ENCODE assay signal across 8 mouse cellular contexts in the genomic region with DNA sequence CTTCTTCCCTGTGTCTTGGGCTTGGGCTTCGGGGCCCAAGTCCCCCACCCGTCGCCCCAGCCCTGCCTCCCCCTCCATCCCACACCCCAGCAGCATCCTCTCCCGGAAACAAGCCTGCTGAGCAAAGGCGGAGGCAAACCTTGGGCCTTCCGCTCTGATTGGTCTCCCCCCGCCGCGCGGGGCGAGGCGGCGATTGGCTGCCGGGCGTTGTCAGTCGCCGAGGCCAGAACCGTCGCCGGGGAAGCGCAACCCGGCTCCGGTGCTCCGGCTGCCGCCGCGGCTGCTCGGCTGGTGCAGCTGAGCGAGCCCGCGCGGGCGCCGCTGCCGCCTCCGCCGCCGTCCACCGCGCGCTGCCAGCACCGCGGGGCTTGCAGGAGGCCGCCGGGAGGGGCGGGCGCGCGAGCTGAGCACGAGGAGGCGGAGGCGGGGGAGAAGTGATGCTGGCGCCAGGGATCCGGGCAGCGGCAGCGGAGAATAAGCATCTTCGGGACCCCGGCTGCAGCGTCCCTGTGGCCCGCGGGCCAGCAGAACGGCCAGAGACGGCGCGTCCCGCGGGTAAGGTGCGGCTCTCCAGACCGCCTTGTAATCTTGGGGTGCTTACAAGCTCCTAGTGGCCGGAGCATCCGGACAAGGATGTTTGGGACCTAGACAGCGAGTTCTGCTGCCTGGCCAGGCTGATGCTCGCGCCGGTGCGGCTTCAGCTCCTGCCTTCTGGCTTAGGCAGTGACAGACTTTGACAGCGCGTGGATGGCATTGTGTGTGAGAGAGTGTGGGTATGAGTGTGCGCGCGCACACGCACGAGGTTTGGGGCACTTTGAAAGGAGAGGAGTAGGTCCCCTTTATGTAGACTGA. TPM values are rescaled to one million over a fixed set of nuclear protein-coding genes. Genes with fewer than 3 reads are reported as not detected.
DNase-seq lines count a peak whose midpoint lies in the region; ATAC-seq and TF ChIP-seq lines count a peak whose summit lies in the region.

TSS of gene B3galt1 (plus strand) at position 392 of the 852 bp plus-strand sequence.

- TF ChIP-seq POLR2A in bone marrow, adult 2 months (IDR thresholded peaks at IDR 0.05; ENCODE audit: borderline replicate concordance, control insufficient read depth, low read depth, low read length), result no peak

- peak; percentile 92 for DNase-seq in embryonic facial prominence, embryonic 11.5 days (ENCODE audit: low spot score)
- peak; percentile 85 to 90 for DNase-seq in heart, adult 18-20 months
- DNase-seq in left cerebral cortex, postnatal 25 days (ENCODE audit: low spot score in 2 of 2), result peak; percentile 91 to 95
- peak; percentile 93 for DNase-seq in midbrain, embryonic 10.5 days (ENCODE audit: low spot score)
- DNase-seq in skeletal muscle tissue, adult 2 months (ENCODE audit: low read depth, low spot score), result peak; percentile 69
- DNase-seq in c-Kit-positive CD71-positive TER-119-positive erythroid progenitor cells, embryonic 14.5 days (ENCODE audit: low spot score), result no peak

- H3K4me1 ChIP-seq in bone marrow, adult 2 months (ENCODE audit: control insufficient read depth, insufficient read depth, low read length), result no peaks in the 10 kb centered on the region
- H3K4me1 ChIP-seq in embryonic facial prominence, embryonic 11.5 days (ENCODE audit: control insufficient read depth, insufficient read depth, low read length), result peaks cover 3% of the 10 kb centered on the region; the same call in 1 of the 2 replicates
- no peaks in the 10 kb centered on the region for H3K4me1 ChIP-seq in intestine, postnatal 0 days (replicated peaks; ENCODE audit: control insufficient read depth, insufficient read depth, low read length)
- H3K4me1 ChIP-seq in midbrain, embryonic 10.5 days, result peaks cover 21% of the 10 kb centered on the region

- no peaks in the 10 kb centered on the region for H3K36me3 ChIP-seq in embryonic facial prominence, embryonic 11.5 days (replicated peaks; ENCODE audit: control insufficient read depth, insufficient read depth, low read depth, low read length)
- no peaks in the 10 kb centered on the region for H3K36me3 ChIP-seq in intestine, postnatal 0 days (ENCODE audit: control insufficient read depth, insufficient read depth)
- H3K36me3 ChIP-seq in midbrain, embryonic 10.5 days, result no peaks in the 10 kb centered on the region

- H3K4me3 ChIP-seq in bone marrow, adult 2 months (replicated peaks; ENCODE audit: control insufficient read depth, low read depth, low read length), result peak within 1 kb of the TSS; percentile 11
- H3K4me3 ChIP-seq in embryonic facial prominence, embryonic 11.5 days (ENCODE audit: low read depth, low read length), result peak within 1 kb of the TSS; percentile 67
- peak within 1 kb of the TSS; percentile 60 for H3K4me3 ChIP-seq in intestine, postnatal 0 days (ENCODE audit: low read depth, low read length)
- peak within 1 kb of the TSS; percentile 79 for H3K4me3 ChIP-seq in midbrain, embryonic 10.5 days

- no peaks in the 10 kb centered on the region for H3K9me3 ChIP-seq in embryonic facial prominence, embryonic 11.5 days (replicated peaks; ENCODE audit: control insufficient read depth, low read length)
- H3K9me3 ChIP-seq in intestine, postnatal 0 days (ENCODE audit: control insufficient read depth), result no peaks in the 10 kb centered on the region
- H3K9me3 ChIP-seq in midbrain, embryonic 10.5 days (replicated peaks), result no peaks in the 10 kb centered on the region

- peak within 1 kb of the TSS; percentile 79 for H3K4me2 ChIP-seq in embryonic facial prominence, embryonic 11.5 days (ENCODE audit: low read depth, low read length)
- H3K4me2 ChIP-seq in intestine, postnatal 0 days (replicated peaks; ENCODE audit: low read depth), result peak within 1 kb of the TSS; percentile 83

- peak within 1 kb of the TSS; percentile 68 for H3K9ac ChIP-seq in embryonic facial prominence, embryonic 11.5 days (replicated peaks; ENCODE audit: low read length)
- H3K9ac ChIP-seq in intestine, postnatal 0 days (ENCODE audit: low read depth, low read length), result peak within 1 kb of the TSS; percentile 22; the same call in 1 of the 2 replicates

- H3K27me3 ChIP-seq in embryonic facial prominence, embryonic 11.5 days (ENCODE audit: control insufficient read depth, insufficient read depth, low read length), result no peaks in the 10 kb centered on the region
- H3K27me3 ChIP-seq in intestine, postnatal 0 days (replicated peaks; ENCODE audit: control insufficient read depth, insufficient read depth, low read length), result peaks cover 17% of the 10 kb centered on the region
- H3K27me3 ChIP-seq in midbrain, embryonic 10.5 days (ENCODE audit: low read depth, poor library complexity, severe bottlenecking), result no peaks in the 10 kb centered on the region

- intact Hi-C loops in left cerebral cortex, postnatal 25 days (cut with DNase I), result loop anchor here (2.0 to 5.0 kb wide), 2 partner anchors 92 to 785 kb away; no protein-coding TSS in a partner anchor

- ATAC-seq in embryonic facial prominence, embryonic 11.5 days (replicated peaks; ENCODE audit: insufficient number of reproducible peaks, low FRiP score, low TSS enrichment, low read depth), result peak; percentile 97
- ATAC-seq in intestine, postnatal 0 days, result peak; percentile 83

- no peak within 1 kb of the TSS; the same call in 1 of the 2 replicates for H3K27ac ChIP-seq in bone marrow, adult 2 months (ENCODE audit: control insufficient read depth, insufficient read depth, low read depth, low read length, poor library complexity)
- peak within 1 kb of the TSS; percentile 52; the same call in 1 of the 2 replicates for H3K27ac ChIP-seq in embryonic facial prominence, embryonic 11.5 days (replicated peaks; ENCODE audit: low read depth, low read length)
- no peak within 1 kb of the TSS for H3K27ac ChIP-seq in intestine, postnatal 0 days (ENCODE audit: low read depth, low read length)
- H3K27ac ChIP-seq in midbrain, embryonic 10.5 days (replicated peaks), result peak within 1 kb of the TSS; percentile 91

- no peak for TF ChIP-seq CTCF in bone marrow, adult 2 months (IDR thresholded peaks at IDR 0.05; ENCODE audit: control insufficient read depth, insufficient read depth, low read length)
- no peak for TF ChIP-seq CTCF in intestine, postnatal 0 days (IDR thresholded peaks at IDR 0.05; ENCODE audit: low read depth)

- WGBS in bone marrow, adult 2 months, result 1% methylated on average over 83 of the region's 83 CpGs
- under 1% methylated on average over 72 of the region's 83 CpGs for WGBS in embryonic facial prominence, embryonic 11.5 days
- WGBS in intestine, postnatal 0 days, result under 1% methylated on average over 76 of the region's 83 CpGs
- WGBS in midbrain, embryonic 10.5 days, result under 1% methylated on average over 83 of the region's 83 CpGs

RNA-seq across cellular contexts. Expression of gene B3galt1, which starts in this region (rescaled TPM):
- 0.40 TPM in 1 of 2 replicates, not detected in the other for polyA plus RNA-seq in bone marrow, adult 2 months (2011; ENCODE audit: insufficient read depth, insufficient read length, low replicate concordance, missing spikeins)
- polyA plus RNA-seq in embryonic facial prominence, embryonic 11.5 days (2014; fragmentation: Nextera tagmentation; extraction: Ambion mirVana), result 9.3 and 9.6 TPM in 2 replicates
- total RNA-seq in heart, adult 18-20 months (2021), result 1 to 10 TPM; 1.2 to 2.3 TPM
- polyA plus RNA-seq in intestine, postnatal 0 days (2015; fragmentation: Nextera tagmentation; extraction: Ambion mirVana), result 1.3 and 1.5 TPM in 2 replicates
- 10 to 100 TPM; 92.2 to 94.0 TPM for total RNA-seq in left cerebral cortex, postnatal 25 days (2021)
- 6.1 and 8.6 TPM in 2 replicates for polyA plus RNA-seq in midbrain, embryonic 10.5 days (2016; fragmentation: Nextera tagmentation; extraction: Ambion mirVana)

Comparison
In these comparisons a context has a peak if more than half of its experiments do, and no peak if none do; other contexts are left out.
1. RNA of gene B3galt1 (total RNA-seq): 92.2 to 94.0 TPM in left cerebral cortex, postnatal 25 days; 1.2 to 2.3 TPM in heart, adult 18-20 months; every median in the first group is over 10 times any median in the second.
2. H3K27ac ChIP-seq: peak in embryonic facial prominence, embryonic 11.5 days (single experiment) and midbrain, embryonic 10.5 days (single experiment); none in bone marrow, adult 2 months (single experiment) and intestine, postnatal 0 days (single experiment).
3. H3K4me3 ChIP-seq: peak in every context shown above with its lines; median percentile 79 in midbrain, embryonic 10.5 days; 67 in embryonic facial prominence, embryonic 11.5 days; 60 in intestine, postnatal 0 days; 11 in bone marrow, adult 2 months.